Mouse (Mus musculus) liver, postnatal 0 days (tissue): ENCODE data around the gene Tex101. TPM values are rescaled to one million over a fixed set of nuclear protein-coding genes. Genes with fewer than 3 reads are reported as not detected.
A peak's percentile ranks its signal among the peaks of the same experiment; 100 is the strongest.
"Not testable (repeated sequence)": the region's sequence is repeated elsewhere in the genome, so short reads cannot be mapped to it uniquely, and the experiment has no call there.

Source experiments
- ATAC-seq: fragments of 200-750 bp; cut with Nextera tagmentation; 2 replicates; pipeline ENCODE4 v1.8.0; 2017; ENCODE audit warnings: mild to moderate bottlenecking, moderate library complexity
- DNase-seq: peaks from one replicate; pipeline ENCODE4 v3.0.0-alpha.2; 2016
- H3K27ac ChIP-seq: fragments of 300-500 bp; sonication (generic); 2 replicates; pipeline ENCODE4 v1.5.1; 2014; ENCODE audit warnings: antibody characterized with exemption, moderate library complexity, mild to moderate bottlenecking, low read depth
- H3K27me3 ChIP-seq: fragments of 300-500 bp; sonication (generic); 2 replicates; pipeline ENCODE4 v1.6.1; 2014; ENCODE audit warnings: low read length, control low read depth, mixed read lengths; ENCODE audit not compliant: insufficient read depth
- H3K36me3 ChIP-seq: fragments of 300-500 bp; sonication (generic); replicated peaks from 2 replicates; pipeline ENCODE4 v1.6.1; 2014; ENCODE audit warnings: mild to moderate bottlenecking, control low read depth, low read length, moderate library complexity, mixed read lengths; ENCODE audit not compliant: insufficient read depth
- H3K4me1 ChIP-seq: fragments of 300-500 bp; sonication (generic); 2 replicates; pipeline ENCODE4 v1.6.1; 2014; ENCODE audit warnings: antibody characterized with exemption, mild to moderate bottlenecking, control low read depth; ENCODE audit not compliant: insufficient read depth
- H3K4me2 ChIP-seq: fragments of 300-500 bp; sonication (generic); 2 replicates; pipeline ENCODE4 v1.6.1; 2014; ENCODE audit warnings: low read depth, mild to moderate bottlenecking, low read length, moderate library complexity, mixed read lengths
- H3K4me3 ChIP-seq: fragments of 300-500 bp; sonication (generic); 2 replicates; pipeline ENCODE4 v1.5.1; 2014; ENCODE audit warnings: low read depth, low read length
- H3K9ac ChIP-seq: fragments of 300-500 bp; sonication (generic); replicated peaks from 2 replicates; pipeline ENCODE4 v1.6.1; 2014; ENCODE audit warnings: mild to moderate bottlenecking, moderate library complexity
- H3K9me3 ChIP-seq: fragments of 300-500 bp; sonication (generic); 2 replicates; pipeline ENCODE4 v1.6.1; 2016; ENCODE audit warnings: mild to moderate bottlenecking, control low read depth, low read length, mixed read lengths
- CTCF ChIP-seq: sonication (generic); IDR thresholded peaks from 2 replicates; pipeline ENCODE4 v1.5.1; 2016; ENCODE audit warnings: antibody characterized with exemption, low read depth
- EP300 ChIP-seq: IDR thresholded peaks from 2 replicates; pipeline ENCODE4 v1.6.1; 2016; ENCODE audit warnings: antibody characterized with exemption, low read depth, mild to moderate bottlenecking
- WGBS: fragments of 180-500 bp; shearing (Covaris S2); extraction: QIAGEN DNeasy Blood & Tissue Kit; methylation state at CpG from one replicate; pipeline ENCODE4 v1.1.7; 2014; ENCODE audit not compliant: insufficient replicate concordance; 5-methylcytosine and 5-hydroxymethylcytosine counted together
- polyA plus RNA-seq: library from polyadenylated mRNA; unstranded; fragments of >200 nt; fragmentation: Nextera tagmentation; extraction: Ambion mirVana; gene quantifications from 2 replicates; pipeline ENCODE4 v1.2.1, GENCODE M21; 2015

Tex101 gene
- polyA plus RNA-seq, 1 experiment from 2014 or later = not detected

- 54% methylated on average over 7 of the region's 7 CpGs for WGBS
- H3K4me1 ChIP-seq, H3K4me3 ChIP-seq, H3K27me3 ChIP-seq, H3K27ac ChIP-seq, DNase-seq, H3K9me3 ChIP-seq, H3K9ac ChIP-seq, H3K4me2 ChIP-seq, ATAC-seq, H3K36me3 ChIP-seq: not testable (repeated sequence)
- peak; percentile 25; the same call in 1 of the 2 replicates for TF ChIP-seq CTCF
Observed at GRCm38 (mm10) chr7:24684121-24684520, 7.6 kb upstream of the Tex101 start.

GRCm38 (mm10) chr7:24671944-24672439 is 4.5 kb downstream of the Tex101 start:
- DNase-seq (no peak), ATAC-seq (no peak)
- Histone ChIP-seq H3K4me2 (no peak overlapping the region), H3K36me3 (no peaks in the 10 kb centered on the region), H3K4me3 (no peak overlapping the region), H3K9me3 (no peaks in the 10 kb centered on the region), H3K4me1 (no peaks in the 10 kb centered on the region), H3K27ac (no peak overlapping the region), H3K9ac (no peak overlapping the region), H3K27me3 (no peaks in the 10 kb centered on the region)
- WGBS = 86% methylated on average over 23 of the region's 23 CpGs
- TF ChIP-seq CTCF (no peak), EP300 (no peak)

- Histone ChIP-seq H3K9me3 (no peaks in the 10 kb centered on the region), H3K4me3 (no peak overlapping the region), H3K36me3 (no peaks in the 10 kb centered on the region), H3K27ac (no peak overlapping the region), H3K27me3 (no peaks in the 10 kb centered on the region), H3K4me1 (no peaks in the 10 kb centered on the region), H3K4me2 (no peak overlapping the region), H3K9ac (no peak overlapping the region)
- ATAC-seq (no peak), DNase-seq (no peak)
- TF ChIP-seq CTCF = no peak
- TF ChIP-seq EP300 = no peak
- WGBS = 69% methylated on average over 9 of the region's 9 CpGs
Observed at GRCm38 (mm10) chr7:24664959-24665358, 11.5 kb downstream of the Tex101 start.

GRCm38 (mm10) chr7:24664301-24664700 is 12.2 kb downstream of the Tex101 start:
- H3K9ac ChIP-seq = no peak overlapping the region
- no peaks in the 10 kb centered on the region for H3K36me3 ChIP-seq
- 56% methylated on average over 8 of the region's 8 CpGs for WGBS
- no peak for DNase-seq
- no peak overlapping the region for H3K4me3 ChIP-seq
- H3K27ac ChIP-seq = no peak overlapping the region
- ATAC-seq = no peak
- H3K4me2 ChIP-seq = no peak overlapping the region
- H3K4me1 ChIP-seq = no peaks in the 10 kb centered on the region
- no peaks in the 10 kb centered on the region for H3K9me3 ChIP-seq
- H3K27me3 ChIP-seq = no peaks in the 10 kb centered on the region
- TF ChIP-seq CTCF (no peak), EP300 (no peak)

GRCm38 (mm10) chr7:24662575-24662974 is 13.9 kb downstream of the Tex101 start:
- Histone ChIP-seq H3K36me3 (no peaks in the 10 kb centered on the region), H3K9ac (no peak overlapping the region), H3K27me3 (no peaks in the 10 kb centered on the region), H3K4me1 (no peaks in the 10 kb centered on the region), H3K27ac (no peak overlapping the region), H3K9me3 (no peaks in the 10 kb centered on the region), H3K4me3 (no peak overlapping the region), H3K4me2 (no peak overlapping the region)
- peak; percentile 96 for TF ChIP-seq CTCF
- no peak for TF ChIP-seq EP300
- 9% methylated on average over 8 of the region's 8 CpGs for WGBS
- peak; percentile 60 for ATAC-seq
- DNase-seq = peak; percentile 82

GRCm38 (mm10) chr7:24661118-24661904 is 15.2 kb downstream of the Tex101 start:
- DNase-seq = no peak
- no peaks in the 10 kb centered on the region for H3K36me3 ChIP-seq
- no peak overlapping the region for H3K9ac ChIP-seq

More at GRCm38 (mm10) chr7:24661118-24661904, 15.2 kb downstream of the Tex101 start:
- TF ChIP-seq CTCF (no peak), EP300 (no peak)
- no peaks in the 10 kb centered on the region for H3K9me3 ChIP-seq
- H3K4me3 ChIP-seq = no peak overlapping the region
- no peaks in the 10 kb centered on the region for H3K27me3 ChIP-seq
- peak overlapping the region; percentile 47 for H3K4me2 ChIP-seq
- no peak for ATAC-seq
- H3K4me1 ChIP-seq = no peaks in the 10 kb centered on the region
- H3K27ac ChIP-seq = no peak overlapping the region
- 27% methylated on average over 17 of the region's 17 CpGs for WGBS
